Mouse (Mus musculus) brain, embryonic 14.5 days (tissue): ENCODE data around the gene Fbxo22.

Experiments
- CTCF ChIP-seq: fragments of 200-500 bp; IDR thresholded peaks from 2 replicates; pipeline ENCODE4 v1.5.1; 2012; ENCODE audit warnings: inconsistent platforms, mild to moderate bottlenecking, moderate library complexity, borderline replicate concordance; ENCODE audit not compliant: insufficient read depth, insufficient read length; ENCODE audit errors: extremely low read depth
- POLR2A ChIP-seq: fragments of 200-500 bp; IDR thresholded peaks from 2 replicates; pipeline ENCODE4 v1.6.1; 2012; ENCODE audit warnings: mild to moderate bottlenecking, inconsistent platforms, borderline replicate concordance; ENCODE audit not compliant: poor library complexity, insufficient read depth, insufficient read length, severe bottlenecking; ENCODE audit errors: extremely low read depth

DNA sequence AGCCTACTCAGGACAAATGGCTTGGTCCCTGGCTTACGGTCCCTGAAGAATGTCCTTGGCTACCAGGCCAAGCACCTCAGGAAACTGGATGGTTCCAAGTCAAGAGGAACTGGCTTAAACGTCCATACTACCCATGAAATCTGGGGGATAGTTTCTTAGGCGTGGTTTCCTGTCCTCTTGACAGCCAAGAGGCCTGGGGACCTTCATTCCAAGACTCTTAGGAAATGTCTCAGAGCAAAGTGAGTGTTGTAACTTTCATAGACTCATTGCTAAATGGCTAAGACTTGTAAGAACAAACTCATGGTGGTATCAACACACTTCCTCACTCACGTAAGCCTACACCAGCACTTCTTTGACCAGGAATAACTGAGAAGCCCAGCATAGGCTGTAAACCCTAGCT is 46.9 kb downstream of the Fbxo22 start:
- TF ChIP-seq CTCF (no peak), POLR2A (no peak)
